Mouse (Mus musculus) thymus, adult 18-20 months (tissue): ENCODE results near the gene Ltbp3.

Source experiments
- DNase-seq, 2 experiments: peaks; one replicate each; pipeline ENCODE4 v3.0.0; 2022; ENCODE audit warnings: mixed read lengths in 2 of 2

Gene Ltbp3

GRCm38 (mm10) chr19:5740320-5741317, at the start of gene Ltbp3:
Ltbp3 (plus strand) TSS chr19:5740904.
- no peak for DNase-seq

- DNase-seq: no peak
These were observed 49.1 kb upstream of the Ltbp3 start for GRCm38 (mm10) chr19:5691601-5692000.

GRCm38 (mm10) chr19:5692086-5692912, 48.4 kb upstream of the Ltbp3 start:
- DNase-seq: no peak

- no peak for DNase-seq
These were observed 47.7 kb upstream of the Ltbp3 start for GRCm38 (mm10) chr19:5692913-5693396.

GRCm38 (mm10) chr19:5693801-5694200, 46.9 kb upstream of the Ltbp3 start:
- no peak for DNase-seq

GRCm38 (mm10) chr19:5695849-5696462, 44.7 kb upstream of the Ltbp3 start:
- no peak for DNase-seq

- DNase-seq: no peak
These were observed 36.4 kb upstream of the Ltbp3 start, which contains the start of gene Kcnk7 for GRCm38 (mm10) chr19:5704163-5704800. Kcnk7 (plus strand) TSS chr19:5704367.

- no peak for DNase-seq
These were observed 35.7 kb upstream of the Ltbp3 start for GRCm38 (mm10) chr19:5704801-5705571.

GRCm38 (mm10) chr19:5710068-5710467, 30.6 kb upstream of the Ltbp3 start:
- DNase-seq: no peak

- no peak for DNase-seq
These were observed 30.1 kb upstream of the Ltbp3 start for GRCm38 (mm10) chr19:5710581-5710980.

GRCm38 (mm10) chr19:5711218-5711617, 29.5 kb upstream of the Ltbp3 start:
- DNase-seq: peak in 1 of 2 experiments; percentile 25

GRCm38 (mm10) chr19:5711907-5712460, 28.7 kb upstream of the Ltbp3 start:
- peak in 1 of 2 experiments; percentile 6 for DNase-seq

GRCm38 (mm10) chr19:5713255-5713654, 27.4 kb upstream of the Ltbp3 start:
- no peak for DNase-seq

- DNase-seq: no peak
These were observed 27.0 kb upstream of the Ltbp3 start for GRCm38 (mm10) chr19:5713730-5714129.

GRCm38 (mm10) chr19:5715793-5716688, 24.7 kb upstream of the Ltbp3 start:
- peak in 1 of 2 experiments; percentile 9 for DNase-seq

- no peak for DNase-seq
These were observed 23.7 kb upstream of the Ltbp3 start for GRCm38 (mm10) chr19:5716955-5717354.

- no peak for DNase-seq
These were observed 19.5 kb upstream of the Ltbp3 start for GRCm38 (mm10) chr19:5721233-5721632.

GRCm38 (mm10) chr19:5722848-5723425, 17.8 kb upstream of the Ltbp3 start:
- no peak for DNase-seq

- DNase-seq: no peak
These were observed 16.7 kb upstream of the Ltbp3 start for GRCm38 (mm10) chr19:5723934-5724548.
